Mouse (Mus musculus) liver, adult 2 months (tissue): ENCODE data around the gene Alg3. TPM values are rescaled to one million over a fixed set of nuclear protein-coding genes. Genes with fewer than 3 reads are reported as not detected.

Source experiments
- DNase-seq: peaks from one replicate; pipeline ENCODE4 v3.0.0-alpha.2; 2011; ENCODE audit warnings: low read depth, low spot score; ENCODE audit errors: extremely low read depth
- H3K27ac ChIP-seq: fragments of 200-500 bp; replicated peaks from 2 replicates; pipeline ENCODE4 v1.5.1; 2012; ENCODE audit warnings: low read depth, mild to moderate bottlenecking, control low read depth, inconsistent platforms, low read length; ENCODE audit not compliant: insufficient read depth
- H3K27me3 ChIP-seq: fragments of 200-500 bp; 2 replicates; pipeline ENCODE4 v1.6.1; 2012; ENCODE audit warnings: mild to moderate bottlenecking, moderate library complexity, low read length, inconsistent platforms; ENCODE audit not compliant: control insufficient read depth, insufficient read depth
- H3K36me3 ChIP-seq: fragments of 200-500 bp; 2 replicates; pipeline ENCODE4 v1.6.1; 2012; ENCODE audit warnings: low read length, inconsistent platforms; ENCODE audit not compliant: control insufficient read depth, insufficient read depth
- H3K4me1 ChIP-seq: fragments of 200-500 bp; 2 replicates; pipeline ENCODE4 v1.6.1; 2011; ENCODE audit warnings: low read length; ENCODE audit not compliant: control insufficient read depth, insufficient read depth
- H3K4me3 ChIP-seq: fragments of 200-500 bp; 2 replicates; pipeline ENCODE4 v1.5.1; 2011; ENCODE audit warnings: low read depth, mild to moderate bottlenecking, control low read depth, low read length, moderate library complexity; ENCODE audit not compliant: insufficient read depth
- H3K79me2 ChIP-seq: fragments of 200-500 bp; 2 replicates; pipeline ENCODE4 v1.6.1; 2012; ENCODE audit warnings: inconsistent platforms, mild to moderate bottlenecking, low read length, moderate library complexity; ENCODE audit not compliant: control insufficient read depth, insufficient read depth
- H3K9ac ChIP-seq: fragments of 200-500 bp; 2 replicates; pipeline ENCODE4 v1.6.1; 2012; ENCODE audit warnings: low read depth, mild to moderate bottlenecking, control low read depth, inconsistent platforms, low read length
- CTCF ChIP-seq: fragments of 200-500 bp; IDR thresholded peaks from 2 replicates; pipeline ENCODE4 v1.5.1; 2011; ENCODE audit warnings: low read depth, low read length, control low read depth
- POLR2A ChIP-seq: fragments of 200-500 bp; IDR thresholded peaks from 2 replicates; pipeline ENCODE4 v1.6.1; 2011; ENCODE audit warnings: low read length, control low read depth; ENCODE audit not compliant: insufficient read depth; ENCODE audit errors: extremely low read depth
- WGBS: fragments of 180-500 bp; shearing (Covaris S2); methylation state at CpG from one replicate; pipeline ENCODE4 v1.1.7; 2018; 5-methylcytosine and 5-hydroxymethylcytosine counted together
- polyA plus RNA-seq: library from polyadenylated mRNA; depleted of rRNA; stranded (reverse); fragments of >200 nt; gene quantifications from 2 replicates; pipeline ENCODE4 v1.2.3, GENCODE M21; 2012
- total RNA-seq: library from RNA; depleted of rRNA; stranded (reverse); fragments of >200 nt; gene quantifications from 2 replicates; pipeline ENCODE4 v1.2.3, GENCODE M21; 2014

Alg3 gene
- total and polyA plus RNA-seq, 2 experiments, result 6.5 to 22.8 TPM

DNA sequence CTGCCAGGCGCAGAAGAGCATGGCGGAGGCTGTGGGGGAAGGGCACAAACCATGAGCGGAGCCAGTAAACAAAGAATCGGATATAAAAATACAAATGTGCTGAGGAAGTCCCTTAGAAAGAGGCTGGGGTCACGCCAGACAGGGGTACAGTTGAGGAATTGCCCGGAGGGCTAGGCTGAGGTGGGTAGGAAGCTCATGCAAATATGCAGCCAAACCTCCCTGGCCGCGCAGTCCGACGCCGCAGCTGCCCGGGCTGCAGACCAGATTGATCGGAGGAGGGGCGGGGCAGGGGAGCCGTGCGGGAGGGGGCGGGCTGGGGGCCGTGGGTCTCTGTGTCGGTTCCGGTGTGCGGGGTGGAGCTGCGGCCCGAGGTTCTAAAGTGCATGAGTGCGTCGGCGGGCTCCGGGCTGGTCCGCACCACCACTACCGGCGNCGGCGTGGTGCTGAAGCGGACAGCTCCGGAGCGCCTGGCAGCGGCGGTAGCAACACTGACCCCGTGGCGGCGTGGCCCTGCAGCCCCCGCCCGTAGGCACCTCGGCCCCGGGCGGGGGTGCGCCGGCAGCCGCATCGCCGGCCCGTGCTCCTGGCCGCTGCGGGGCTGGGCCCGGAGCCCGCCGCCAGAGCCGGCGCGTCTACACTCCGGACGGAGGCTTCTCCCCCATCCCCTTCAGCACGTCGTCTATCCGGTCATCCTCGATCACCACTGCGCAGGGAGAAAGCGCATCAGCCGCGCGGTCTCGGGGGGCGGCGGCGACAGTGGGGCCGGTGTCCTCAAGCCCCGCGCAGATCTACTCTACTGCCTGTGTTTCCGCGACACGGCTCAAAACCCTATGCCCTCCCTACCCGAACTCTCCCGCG lies 8.2 kb upstream of the Alg3 start:
- no peak for TF ChIP-seq CTCF
- TF ChIP-seq POLR2A, result no peak
- Histone ChIP-seq H3K79me2 (no peaks in the 10 kb centered on the region), H3K4me3 (peak overlapping the region; percentile 11; the same call in 1 of the 2 replicates), H3K4me1 (peaks cover 8% of the 10 kb centered on the region), H3K36me3 (no peaks in the 10 kb centered on the region), H3K27ac (no peak overlapping the region), H3K9ac (no peak overlapping the region), H3K27me3 (no peaks in the 10 kb centered on the region)
- DNase-seq, result no peak
- 4% methylated on average over 74 of the region's 83 CpGs for WGBS

DNA sequence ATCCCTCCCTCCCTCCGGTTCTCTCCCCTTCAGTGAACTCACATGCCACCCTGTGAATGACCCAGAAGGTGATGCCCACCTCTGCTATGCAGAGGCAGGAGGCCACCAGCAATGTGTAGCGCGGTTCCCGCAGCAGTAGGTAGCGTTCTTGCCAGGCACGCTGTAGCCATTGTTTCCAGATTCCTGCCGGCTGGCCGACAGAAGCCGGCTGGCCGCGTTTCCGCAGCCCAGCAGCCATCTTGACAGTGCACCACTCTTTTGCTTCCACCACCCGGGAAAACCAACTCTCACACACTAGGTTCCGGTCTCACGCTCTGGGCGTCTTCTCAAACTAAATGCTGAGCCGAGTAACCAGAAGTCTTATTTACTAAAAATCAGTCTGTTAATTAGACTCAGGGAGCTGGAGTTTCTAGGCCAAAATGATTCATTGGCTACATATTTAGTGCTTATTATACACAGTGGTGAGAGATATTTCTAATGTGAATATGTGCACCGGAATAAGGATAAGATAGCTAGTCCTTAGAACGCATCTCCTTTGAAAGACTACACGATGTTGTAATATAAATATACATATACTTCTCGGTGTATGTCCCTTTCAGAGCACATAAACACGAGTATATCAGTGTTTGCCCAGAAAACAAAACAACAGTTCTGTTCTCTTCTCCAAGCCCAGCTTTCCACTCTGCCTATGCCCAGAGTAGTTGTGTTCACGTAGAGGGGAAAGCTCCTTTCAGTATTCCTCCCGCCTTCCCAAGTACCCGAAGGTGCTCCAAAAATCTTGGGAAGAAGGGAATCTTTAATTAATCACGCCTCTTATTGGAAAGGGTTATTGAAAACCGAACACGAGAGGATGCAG lies 806 bp downstream of the Alg3 start:
- DNase-seq, result peak; percentile 78
- no peaks in the 10 kb centered on the region for H3K27me3 ChIP-seq
- H3K4me1 ChIP-seq, result peaks cover 3% of the 10 kb centered on the region; the same call in 1 of the 2 replicates
- H3K36me3 ChIP-seq, result no peaks in the 10 kb centered on the region; the same call in 1 of the 2 replicates
- under 1% methylated on average over 28 of the region's 28 CpGs for WGBS
- peak overlapping the region; percentile 87 for H3K9ac ChIP-seq
- H3K79me2 ChIP-seq, result no peaks in the 10 kb centered on the region
- TF ChIP-seq CTCF (no peak), POLR2A (peak; percentile 55; the same call in 1 of the 2 replicates)
- H3K27ac ChIP-seq, result peak overlapping the region; percentile 33
- H3K4me3 ChIP-seq, result peak overlapping the region; percentile 81

DNA sequence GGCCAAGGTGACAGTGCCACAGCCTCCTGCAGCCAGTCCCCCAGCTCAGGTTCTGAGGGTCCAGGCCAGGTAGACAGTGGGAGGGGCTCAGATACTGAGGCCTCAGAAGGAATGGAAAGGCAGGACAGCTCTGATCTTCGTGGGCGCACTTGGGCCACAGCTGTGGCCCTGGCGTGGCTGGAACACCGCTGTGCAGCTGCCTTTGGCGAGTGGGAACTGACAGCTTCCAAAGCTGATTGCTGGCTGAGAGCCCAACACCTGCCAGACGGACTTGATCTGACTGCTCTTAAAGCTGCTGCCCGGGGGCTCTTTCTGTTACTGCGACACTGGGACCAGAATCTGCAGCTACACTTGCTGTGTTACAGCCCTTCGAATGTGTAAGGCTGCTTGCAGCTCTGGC lies 6.8 kb downstream of the Alg3 start:
- DNase-seq, result no peak
- WGBS, result 82% methylated on average over 9 of the region's 9 CpGs
- TF ChIP-seq POLR2A (no peak), CTCF (no peak)

DNA sequence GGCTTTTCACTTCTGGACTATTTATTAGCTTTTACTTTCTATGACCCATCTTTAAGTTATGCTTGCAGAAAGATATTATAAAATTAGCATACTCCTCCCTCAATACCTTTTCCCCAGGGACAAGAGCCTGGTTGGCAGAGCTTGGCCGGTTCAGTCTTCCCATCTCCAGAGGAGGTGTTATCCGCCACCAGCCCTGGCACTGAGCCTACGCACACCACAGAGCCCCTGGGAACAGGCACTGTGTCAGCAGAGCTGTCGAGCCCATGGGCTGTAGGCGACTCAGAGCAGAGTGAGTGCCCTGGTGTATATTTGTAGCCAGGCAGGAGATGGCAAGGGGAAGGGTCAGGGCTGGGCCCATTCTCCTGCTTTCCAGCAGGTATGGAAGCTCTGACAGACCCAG lies 11.0 kb downstream of the Alg3 start:
- Histone ChIP-seq H3K9ac (no peak overlapping the region), H3K4me3 (no peak overlapping the region), H3K36me3 (no peaks in the 10 kb centered on the region), H3K27me3 (no peaks in the 10 kb centered on the region; the same call in 1 of the 2 replicates), H3K79me2 (no peaks in the 10 kb centered on the region), H3K4me1 (no peaks in the 10 kb centered on the region), H3K27ac (no peak overlapping the region)
- TF ChIP-seq POLR2A (no peak), CTCF (no peak)
- 73% methylated on average over 5 of the region's 5 CpGs for WGBS
- no peak for DNase-seq

More for the DNA sequence above, 6.8 kb downstream of the Alg3 start:
- Histone ChIP-seq H3K4me1 (no peaks in the 10 kb centered on the region), H3K9ac (no peak overlapping the region), H3K27ac (no peak overlapping the region), H3K36me3 (no peaks in the 10 kb centered on the region; the same call in 1 of the 2 replicates), H3K79me2 (no peaks in the 10 kb centered on the region), H3K4me3 (no peak overlapping the region), H3K27me3 (no peaks in the 10 kb centered on the region)

DNA sequence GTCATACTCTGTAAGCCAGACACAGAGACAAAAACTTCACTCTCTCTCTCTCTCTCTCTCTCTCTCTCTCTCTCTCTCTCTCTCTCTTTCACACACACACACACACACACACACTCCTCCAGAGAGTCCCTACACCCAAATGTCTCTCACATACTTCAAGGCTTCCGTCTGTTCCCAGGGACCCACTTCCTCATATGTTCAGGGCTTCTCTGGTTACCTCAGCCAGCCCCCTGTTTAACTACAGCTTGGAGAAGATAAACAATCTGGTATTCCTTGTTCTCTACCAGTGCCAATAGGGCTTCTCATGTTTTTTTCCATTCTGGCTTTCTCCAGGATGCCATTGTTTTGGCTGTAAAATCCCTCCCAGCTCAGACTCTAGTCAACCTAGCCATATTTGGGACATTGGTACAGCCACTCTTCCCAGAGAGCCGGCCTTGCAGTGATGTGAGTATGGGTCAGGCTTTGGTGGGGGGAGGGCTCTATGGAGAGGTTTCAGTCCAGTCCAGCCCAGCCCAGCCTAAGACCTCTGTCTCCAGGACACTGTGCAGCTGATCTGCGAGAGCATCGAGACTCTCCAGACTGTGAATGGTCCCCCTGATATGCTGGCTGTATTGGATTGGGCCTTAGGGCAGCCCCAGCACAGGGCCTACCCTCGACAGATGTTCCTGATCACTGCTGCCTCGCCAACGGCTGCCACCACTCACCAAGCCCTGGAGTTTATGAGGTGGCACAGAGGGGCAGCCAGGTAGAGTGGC lies 14.7 kb downstream of the Alg3 start:
- TF ChIP-seq POLR2A (no peak), CTCF (no peak)
- peaks cover 2% of the 10 kb centered on the region; the same call in 1 of the 2 replicates for H3K27me3 ChIP-seq
- no peaks in the 10 kb centered on the region for H3K79me2 ChIP-seq
- H3K27ac ChIP-seq, result no peak overlapping the region
- H3K36me3 ChIP-seq, result no peaks in the 10 kb centered on the region
- H3K4me3 ChIP-seq, result no peak overlapping the region
- no peaks in the 10 kb centered on the region for H3K4me1 ChIP-seq
- no peak overlapping the region for H3K9ac ChIP-seq
- no peak for DNase-seq
- WGBS, result 69% methylated on average over 7 of the region's 7 CpGs
